ENCODE assay signal across 8 mouse cellular contexts in the genomic region with DNA sequence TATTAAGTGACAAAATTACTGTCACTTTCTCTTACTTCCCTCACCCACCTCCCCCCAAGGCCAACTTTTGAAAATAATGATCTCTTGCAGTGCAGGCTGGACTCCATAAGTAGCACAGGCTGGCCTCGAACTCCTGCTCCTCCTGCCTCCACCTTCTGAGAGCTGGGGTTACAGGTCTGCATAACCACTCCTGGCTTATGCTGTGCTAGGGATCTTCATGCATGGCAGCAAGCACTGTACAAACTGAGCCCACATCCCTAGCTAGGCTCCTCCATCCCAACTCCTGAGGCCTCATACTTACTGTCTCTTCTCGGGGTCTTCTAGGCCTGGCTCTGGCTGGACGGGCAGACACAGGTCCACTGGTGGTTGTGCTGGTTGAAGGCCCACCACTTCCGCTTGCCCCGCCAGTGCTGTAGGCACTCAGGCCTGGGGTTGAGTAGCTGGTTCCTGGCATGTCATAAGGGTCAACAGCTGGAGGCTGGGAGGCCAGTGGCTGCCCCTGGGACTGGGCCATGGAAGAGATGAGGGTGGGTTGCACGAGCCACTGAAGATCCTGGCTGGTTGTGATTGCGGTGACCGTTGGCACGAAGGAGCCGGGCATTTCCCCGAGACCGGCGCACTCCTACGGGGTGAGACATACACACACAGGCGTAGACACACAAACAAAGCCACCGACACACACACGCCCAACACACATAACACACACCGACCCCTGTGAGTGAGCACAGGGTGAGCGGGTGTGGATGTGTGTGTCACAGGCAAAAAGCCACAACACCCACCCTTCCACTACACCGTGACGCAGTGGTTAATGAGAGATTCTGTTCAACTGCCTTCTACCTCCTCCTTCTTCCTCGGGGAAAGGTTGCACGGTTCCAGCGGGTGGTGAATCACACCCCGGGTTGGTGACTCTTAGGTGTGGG. TPM values are rescaled to one million over a fixed set of nuclear protein-coding genes. Genes with fewer than 3 reads are reported as not detected.
DNase-seq lines count a peak whose midpoint lies in the region; ATAC-seq lines count a peak whose summit lies in the region.

No protein-coding gene starts in this region.

- no peak overlapping the region for H3K9ac ChIP-seq in kidney, embryonic 16.5 days (replicated peaks; ENCODE audit: low read length)
- H3K9ac ChIP-seq in forebrain, embryonic 13.5 days, result no peak overlapping the region
- H3K9ac ChIP-seq in midbrain, embryonic 14.5 days (replicated peaks; ENCODE audit: low read length), result no peak overlapping the region

- 71% methylated on average over 25 of the region's 25 CpGs for WGBS in kidney, embryonic 16.5 days
- 69% methylated on average over 25 of the region's 25 CpGs for WGBS in forebrain, embryonic 13.5 days
- 70% methylated on average over 25 of the region's 25 CpGs for WGBS in midbrain, embryonic 14.5 days

- no peaks in the 10 kb centered on the region for H3K9me3 ChIP-seq in kidney, embryonic 16.5 days (ENCODE audit: low read length)
- H3K9me3 ChIP-seq in forebrain, embryonic 13.5 days (replicated peaks), result no peaks in the 10 kb centered on the region
- no peaks in the 10 kb centered on the region for H3K9me3 ChIP-seq in midbrain, embryonic 14.5 days (ENCODE audit: control insufficient read depth, low read length)

- H3K4me2 ChIP-seq in kidney, embryonic 16.5 days (replicated peaks; ENCODE audit: low read depth, low read length), result peak overlapping the region; percentile 100
- peak overlapping the region; percentile 95; the same call in 1 of the 2 replicates for H3K4me2 ChIP-seq in forebrain, embryonic 13.5 days
- peak overlapping the region; percentile 88 for H3K4me2 ChIP-seq in midbrain, embryonic 14.5 days (ENCODE audit: low read length)

- no peak for ATAC-seq in kidney, embryonic 16.5 days (ENCODE audit: low FRiP score, low TSS enrichment)
- no peak for ATAC-seq in forebrain, embryonic 13.5 days
- ATAC-seq in midbrain, embryonic 14.5 days (ENCODE audit: low FRiP score, low TSS enrichment), result no peak

- H3K36me3 ChIP-seq in kidney, embryonic 16.5 days (ENCODE audit: insufficient read depth, low read length), result no peaks in the 10 kb centered on the region
- H3K36me3 ChIP-seq in forebrain, embryonic 13.5 days (ENCODE audit: poor library complexity, severe bottlenecking), result no peaks in the 10 kb centered on the region
- H3K36me3 ChIP-seq in midbrain, embryonic 14.5 days (ENCODE audit: control insufficient read depth, insufficient read depth, low read length), result no peaks in the 10 kb centered on the region

- H3K27me3 ChIP-seq in kidney, embryonic 16.5 days (ENCODE audit: insufficient read depth, low read length), result peaks cover 52% of the 10 kb centered on the region
- peaks cover 60% of the 10 kb centered on the region for H3K27me3 ChIP-seq in forebrain, embryonic 13.5 days
- H3K27me3 ChIP-seq in midbrain, embryonic 14.5 days (ENCODE audit: control insufficient read depth, insufficient read depth, low read length), result peaks cover 51% of the 10 kb centered on the region

- no peak for DNase-seq in kidney, adult 8-10 months
- DNase-seq in MN1 (ENCODE audit: low spot score), result peak; percentile 45
- no peak for DNase-seq in midbrain, embryonic 14.5 days
- no peak for DNase-seq in right cerebral cortex, postnatal 4 days
- DNase-seq in Muller cell, postnatal 12 days (ENCODE audit: inconsistent ontology term), result no peak
- DNase-seq in right cerebral cortex, postnatal 10 days (ENCODE audit: low spot score in 2 of 2), result no peak

- H3K4me3 ChIP-seq in kidney, embryonic 16.5 days (ENCODE audit: low read length), result no peak overlapping the region
- H3K4me3 ChIP-seq in forebrain, embryonic 13.5 days, result no peak overlapping the region
- no peak overlapping the region for H3K4me3 ChIP-seq in midbrain, embryonic 14.5 days (replicated peaks; ENCODE audit: low read depth, low read length)

- H3K4me1 ChIP-seq in kidney, embryonic 16.5 days (ENCODE audit: insufficient read depth, low read length), result peaks cover 29% of the 10 kb centered on the region
- H3K4me1 ChIP-seq in forebrain, embryonic 13.5 days, result peaks cover 49% of the 10 kb centered on the region
- H3K4me1 ChIP-seq in midbrain, embryonic 14.5 days (ENCODE audit: control insufficient read depth, insufficient read depth, low read length), result peaks cover 19% of the 10 kb centered on the region

- no peak overlapping the region for H3K27ac ChIP-seq in kidney, embryonic 16.5 days (ENCODE audit: low read length)
- no peak overlapping the region for H3K27ac ChIP-seq in forebrain, embryonic 13.5 days
- no peak overlapping the region for H3K27ac ChIP-seq in midbrain, embryonic 14.5 days (replicated peaks; ENCODE audit: low read depth, low read length)

RNA-seq across cellular contexts. Expression of gene Fosb, which starts 2.8 kb away (rescaled TPM):
- 0.17 and 0.22 TPM in 2 replicates for polyA plus RNA-seq in kidney, embryonic 16.5 days (2015; fragmentation: Nextera tagmentation; extraction: Ambion mirVana)
- polyA plus RNA-seq in forebrain, embryonic 13.5 days (2015; fragmentation: Nextera tagmentation; extraction: Ambion mirVana), result 0.06 TPM in 1 of 2 replicates, not detected in the other
- polyA plus RNA-seq in midbrain, embryonic 14.5 days (2014; fragmentation: Nextera tagmentation; extraction: Ambion mirVana), result not detected in 2 replicates

RNA-seq across cellular contexts. Expression of gene Rtn2, which starts 24.7 kb away (rescaled TPM):
- 8.0 and 9.4 TPM in 2 replicates for polyA plus RNA-seq in kidney, embryonic 16.5 days (2015; fragmentation: Nextera tagmentation; extraction: Ambion mirVana)
- polyA plus RNA-seq in forebrain, embryonic 13.5 days (2015; fragmentation: Nextera tagmentation; extraction: Ambion mirVana), result 87.9 and 92.4 TPM in 2 replicates
- 100.0 and 101 TPM in 2 replicates for polyA plus RNA-seq in midbrain, embryonic 14.5 days (2014; fragmentation: Nextera tagmentation; extraction: Ambion mirVana)

RNA-seq across cellular contexts. Expression of gene Ppm1n, which starts 27.2 kb away (rescaled TPM):
- 0.22 TPM in 1 of 2 replicates, not detected in the other for polyA plus RNA-seq in kidney, embryonic 16.5 days (2015; fragmentation: Nextera tagmentation; extraction: Ambion mirVana)
- polyA plus RNA-seq in forebrain, embryonic 13.5 days (2015; fragmentation: Nextera tagmentation; extraction: Ambion mirVana), result 0.18 and 0.80 TPM in 2 replicates
- polyA plus RNA-seq in midbrain, embryonic 14.5 days (2014; fragmentation: Nextera tagmentation; extraction: Ambion mirVana), result 0.62 and 1.2 TPM in 2 replicates

RNA-seq across cellular contexts. Expression of gene Vasp, which starts 35.5 kb away (rescaled TPM):
- 81.0 and 86.9 TPM in 2 replicates for polyA plus RNA-seq in kidney, embryonic 16.5 days (2015; fragmentation: Nextera tagmentation; extraction: Ambion mirVana)
- polyA plus RNA-seq in forebrain, embryonic 13.5 days (2015; fragmentation: Nextera tagmentation; extraction: Ambion mirVana), result 31.0 and 32.7 TPM in 2 replicates
- 28.9 and 29.1 TPM in 2 replicates for polyA plus RNA-seq in midbrain, embryonic 14.5 days (2014; fragmentation: Nextera tagmentation; extraction: Ambion mirVana)

RNA-seq across cellular contexts. Expression of gene Ercc1, which starts 37.5 kb away (rescaled TPM):
- polyA plus RNA-seq in kidney, embryonic 16.5 days (2015; fragmentation: Nextera tagmentation; extraction: Ambion mirVana), result 81.8 and 86.1 TPM in 2 replicates
- polyA plus RNA-seq in forebrain, embryonic 13.5 days (2015; fragmentation: Nextera tagmentation; extraction: Ambion mirVana), result 88.0 and 96.4 TPM in 2 replicates
- 78.9 and 97.7 TPM in 2 replicates for polyA plus RNA-seq in midbrain, embryonic 14.5 days (2014; fragmentation: Nextera tagmentation; extraction: Ambion mirVana)
